Mouse (Mus musculus) T-helper 1 cell (primary cell): Measurements from ENCODE around the gene Stxbp1.
"Not testable (repeated sequence)": the region's sequence is repeated elsewhere in the genome, so short reads cannot be mapped to it uniquely, and the experiment has no call there.

Source experiments
- in situ Hi-C: fragments of 300-600 bp; cut with MboI, MseI; formaldehyde crosslinking; loops from one replicate; pipeline ENCODE4 v1.15.1; 2025; ENCODE audit warnings: high pct_unique_total_duplicates

Gene Stxbp1

GRCm38 (mm10) chr2:32874070-32874469 is 27.0 kb upstream of the Stxbp1 start:
- in situ Hi-C loops, result no loop called here

- in situ Hi-C loops, result no loop called here
These were observed 23.4 kb upstream of the Stxbp1 start for GRCm38 (mm10) chr2:32870275-32871100.

GRCm38 (mm10) chr2:32869721-32870274 is 22.8 kb upstream of the Stxbp1 start:
- in situ Hi-C loops, result no loop called here

GRCm38 (mm10) chr2:32867354-32867753 is 20.3 kb upstream of the Stxbp1 start:
- in situ Hi-C loops, result no loop called here

- in situ Hi-C loops, result no loop called here
These were observed 17.7 kb upstream of the Stxbp1 start for GRCm38 (mm10) chr2:32864755-32865154.

GRCm38 (mm10) chr2:32863317-32863716 is 16.3 kb upstream of the Stxbp1 start:
- in situ Hi-C loops, result no loop called here

- in situ Hi-C loops, result no loop called here
These were observed 13.8 kb upstream of the Stxbp1 start for GRCm38 (mm10) chr2:32860799-32861198.

- in situ Hi-C loops, result no loop called here
These were observed 12.6 kb upstream of the Stxbp1 start for GRCm38 (mm10) chr2:32859622-32860012.

- in situ Hi-C loops, result no loop called here
These were observed 12.1 kb upstream of the Stxbp1 start for GRCm38 (mm10) chr2:32859010-32859621.

GRCm38 (mm10) chr2:32857584-32857983 is 10.5 kb upstream of the Stxbp1 start:
- in situ Hi-C loops, result no loop called here

GRCm38 (mm10) chr2:32855790-32856465 is 8.9 kb upstream of the Stxbp1 start:
- in situ Hi-C loops, result no loop called here

GRCm38 (mm10) chr2:32855046-32855785 is 8.2 kb upstream of the Stxbp1 start:
- in situ Hi-C loops, result no loop called here

GRCm38 (mm10) chr2:32854206-32854605 is 7.2 kb upstream of the Stxbp1 start:
- in situ Hi-C loops, result no loop called here

GRCm38 (mm10) chr2:32853716-32854115 is 6.7 kb upstream of the Stxbp1 start:
- in situ Hi-C loops, result not testable (repeated sequence)

GRCm38 (mm10) chr2:32852156-32852555 is 5.1 kb upstream of the Stxbp1 start:
- in situ Hi-C loops, result no loop called here

- in situ Hi-C loops, result no loop called here
These were observed 400 bp upstream of the Stxbp1 start for GRCm38 (mm10) chr2:32847468-32847821.

- in situ Hi-C loops, result no loop called here
These were observed 792 bp downstream of the Stxbp1 start for GRCm38 (mm10) chr2:32846101-32846804.

- in situ Hi-C loops, result no loop called here
These were observed 1.4 kb downstream of the Stxbp1 start for GRCm38 (mm10) chr2:32845572-32846100.

- in situ Hi-C loops, result loop anchor here (5.0 kb wide), 1 partner anchor 55 kb away; no protein-coding TSS in a partner anchor
These were observed 4.5 kb downstream of the Stxbp1 start for GRCm38 (mm10) chr2:32842558-32842957.

GRCm38 (mm10) chr2:32841099-32841498 is 5.9 kb downstream of the Stxbp1 start:
- in situ Hi-C loops, result loop anchor here (5.0 kb wide), 1 partner anchor 54 kb away; no protein-coding TSS in a partner anchor

GRCm38 (mm10) chr2:32839261-32839660 is 7.8 kb downstream of the Stxbp1 start:
- in situ Hi-C loops, result no loop called here
